Mouse (Mus musculus): ENCODE data around the gene Klf12. TPM values are rescaled to one million over a fixed set of nuclear protein-coding genes. Genes with fewer than 3 reads are reported as not detected.

The Klf12 gene
- total RNA-seq, 2 experiments from 2014 or later, result 12.2 to 14.5 TPM

DNA sequence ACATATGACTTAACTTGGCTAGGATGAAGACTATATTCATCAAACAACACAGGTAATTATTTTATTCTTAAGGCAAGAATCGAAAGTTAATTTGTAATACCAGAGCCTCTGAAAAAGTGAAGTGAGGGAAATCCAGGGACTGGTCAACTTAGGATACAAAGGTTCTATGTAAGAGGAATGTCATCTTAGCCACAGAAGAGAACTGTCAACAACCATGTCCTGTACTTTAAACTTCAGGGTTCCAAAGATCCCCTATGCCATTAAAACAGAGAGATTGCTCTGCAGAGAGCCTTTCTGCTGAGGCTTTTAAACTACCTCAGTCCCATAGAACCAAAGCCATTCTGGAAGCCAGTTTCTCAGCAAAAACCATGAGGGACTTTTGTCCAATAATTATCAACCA, 144.1 kb downstream of the Klf12 start:
- no peak for DNase-seq

DNA sequence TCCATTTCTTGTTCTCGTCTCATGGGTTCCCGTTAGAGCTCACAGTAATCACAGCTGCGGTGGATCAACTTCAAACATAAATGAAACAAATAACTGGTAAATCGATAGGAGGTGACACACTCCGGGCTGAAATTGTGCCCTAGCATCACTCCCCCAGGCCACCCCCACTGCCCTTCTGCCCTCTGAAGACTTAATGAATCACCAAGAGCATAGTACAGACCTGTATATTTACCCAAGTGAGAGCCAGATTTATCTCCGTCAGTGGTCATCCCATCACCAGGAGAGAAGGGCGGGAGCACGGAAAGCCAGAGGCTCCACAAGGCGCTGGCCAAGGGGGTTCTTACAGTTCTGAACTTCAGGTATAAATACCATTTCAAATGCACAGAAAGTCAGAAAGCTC, 150.2 kb downstream of the Klf12 start:
- no peak for DNase-seq

DNA sequence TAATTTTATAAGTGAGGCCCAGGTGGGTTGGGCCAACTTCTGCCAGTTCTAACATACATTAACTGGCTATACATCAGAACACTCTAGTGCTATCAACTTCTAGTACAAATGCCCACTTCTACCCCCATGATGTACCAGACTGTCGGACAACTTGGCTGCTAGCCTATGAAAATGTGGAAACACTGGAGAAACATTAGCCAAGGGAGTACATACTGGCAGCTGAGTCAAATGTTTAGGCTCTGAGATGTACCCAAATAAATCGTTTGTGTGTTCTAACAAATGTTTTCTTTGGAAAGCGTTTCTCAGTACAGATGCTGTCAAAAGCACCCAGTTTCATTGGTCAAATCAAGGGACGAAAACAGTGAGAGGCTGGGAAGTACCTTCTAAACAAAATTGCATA, 152.0 kb downstream of the Klf12 start:
- no peak for DNase-seq

DNA sequence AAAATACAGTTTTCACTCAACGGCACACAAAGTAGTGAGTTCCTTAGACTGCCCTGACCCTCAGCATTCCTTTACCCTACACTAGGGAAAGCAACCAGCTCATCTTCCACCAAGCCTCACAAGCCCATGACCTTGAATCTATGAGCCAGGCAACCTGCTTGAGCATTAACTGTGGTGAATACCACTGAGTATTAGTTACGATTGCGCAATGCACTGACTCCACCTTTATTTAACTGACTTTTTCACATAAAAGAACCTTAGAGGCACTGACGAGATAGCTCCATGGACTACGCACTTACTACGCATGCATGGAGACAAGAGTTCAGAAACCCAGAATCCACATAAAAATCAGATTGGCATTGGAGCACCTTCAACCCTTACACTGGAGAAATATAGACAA, 158.4 kb downstream of the Klf12 start:
- DNase-seq, result no peak

DNA sequence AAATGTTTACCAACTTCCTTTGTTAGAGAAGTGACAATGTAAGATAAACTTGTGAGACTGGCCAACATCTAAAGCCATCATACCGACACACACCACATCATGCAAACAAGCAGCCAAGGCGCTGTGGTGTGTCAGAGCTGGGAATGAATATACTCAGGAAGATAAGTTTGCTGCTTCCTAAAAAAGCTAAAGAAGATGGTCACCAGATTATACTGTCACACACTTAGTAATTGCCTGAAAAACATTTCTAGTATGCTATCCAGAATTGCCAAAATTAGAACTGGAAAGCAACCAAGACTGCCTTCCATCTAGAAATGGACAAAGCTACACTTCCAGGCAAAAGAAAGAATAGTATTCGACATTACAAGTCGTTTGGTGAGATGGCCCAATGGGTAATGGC, 163.4 kb downstream of the Klf12 start:
- no peak for DNase-seq

DNA sequence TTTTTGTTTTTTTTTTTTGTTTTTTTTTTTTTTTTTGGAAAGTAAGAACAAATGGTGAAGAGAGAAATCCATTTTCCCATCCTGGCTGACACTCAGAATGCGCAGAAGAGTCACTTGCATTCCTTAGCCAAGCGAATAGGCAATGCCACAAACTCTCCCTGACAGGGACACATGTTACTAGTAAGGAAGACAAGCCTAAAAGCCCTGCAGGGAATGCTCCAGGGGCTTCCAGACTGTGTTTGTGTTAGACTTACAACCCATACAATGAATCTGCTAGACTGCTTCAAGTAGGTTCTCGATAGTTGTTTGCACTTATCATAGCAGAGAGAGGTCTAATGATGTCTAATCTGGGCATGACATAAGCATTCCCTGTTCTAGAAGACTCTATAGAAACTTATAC, 164.6 kb downstream of the Klf12 start:
- DNase-seq, result no peak

DNA sequence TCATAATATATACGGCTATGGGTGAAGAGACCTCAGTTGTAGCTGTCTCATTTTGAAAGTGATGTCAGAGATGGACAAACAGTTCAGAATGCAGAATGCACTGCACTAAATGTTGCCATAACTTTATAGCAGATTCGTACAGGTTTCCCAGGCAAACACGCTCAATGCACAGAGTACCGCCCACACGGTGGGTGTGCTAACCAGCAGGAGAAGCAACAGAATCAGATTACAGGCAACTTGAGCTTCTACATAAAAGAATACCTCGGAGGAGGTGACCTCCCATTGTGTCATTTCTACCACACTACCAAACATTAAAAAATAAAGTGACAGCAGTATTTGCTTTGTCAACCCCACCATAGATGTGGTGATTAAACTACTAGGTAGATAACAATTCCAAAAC, 171.1 kb downstream of the Klf12 start:
- no peak for DNase-seq

DNA sequence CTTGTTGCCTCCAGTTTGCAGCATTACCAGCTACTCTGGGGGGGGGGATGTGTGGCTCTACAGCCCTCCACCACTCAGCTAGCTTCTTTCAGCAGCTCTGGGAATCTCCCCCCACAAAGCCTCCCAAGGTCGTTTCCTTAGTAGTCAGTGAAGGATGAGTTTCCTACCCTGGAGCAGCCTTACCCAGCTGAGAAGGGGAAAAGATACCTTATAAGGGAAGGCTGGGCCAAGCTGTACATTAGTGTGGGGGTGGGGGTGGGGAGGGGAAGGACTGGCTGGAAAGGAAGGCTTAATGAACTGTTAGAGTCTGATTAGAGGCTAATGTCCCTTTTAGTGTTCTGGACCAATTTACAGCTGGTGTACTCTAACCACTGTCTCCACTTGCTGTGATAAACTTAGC, 172.7 kb downstream of the Klf12 start:
- no peak for DNase-seq

DNA sequence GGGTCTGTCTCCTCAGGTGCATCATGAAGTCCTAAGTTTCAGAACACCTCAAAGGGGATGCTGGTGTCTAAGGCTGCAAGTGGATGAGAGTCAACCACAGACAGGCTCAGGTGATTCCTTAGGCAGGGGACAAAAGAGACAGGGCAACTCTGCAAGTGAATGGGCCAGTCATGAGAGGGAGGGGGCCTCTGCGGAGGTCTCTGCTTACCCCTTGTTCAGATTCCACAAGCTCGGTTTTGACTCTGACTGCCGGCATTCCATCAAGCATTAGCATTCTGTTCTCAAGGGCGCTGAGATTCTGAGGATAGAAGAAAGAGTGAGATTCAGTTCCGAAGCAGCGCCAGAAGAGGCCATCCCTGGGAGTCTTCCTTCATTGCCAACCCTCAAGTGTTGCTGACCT, 174.9 kb downstream of the Klf12 start:
- DNase-seq, result no peak

DNA sequence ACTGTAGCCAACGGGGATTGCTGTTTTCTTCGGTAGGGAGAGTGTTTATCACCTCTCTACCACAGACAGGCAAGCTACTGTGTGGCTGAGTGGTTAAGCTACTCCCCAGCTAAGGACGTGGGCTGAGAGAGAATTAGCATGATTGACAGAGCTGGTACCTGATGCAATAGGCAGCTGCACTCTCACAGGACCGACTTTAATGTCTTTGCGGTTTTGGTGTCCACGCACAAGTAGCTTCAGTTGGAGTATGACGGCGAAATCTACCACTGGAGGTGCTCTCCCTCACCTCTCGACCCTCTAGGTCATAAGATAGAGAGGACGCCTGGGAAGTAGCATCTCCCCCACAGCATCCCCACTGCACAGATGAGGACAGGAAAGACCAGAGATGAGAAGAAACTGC, 178.9 kb downstream of the Klf12 start:
- DNase-seq, result no peak

DNA sequence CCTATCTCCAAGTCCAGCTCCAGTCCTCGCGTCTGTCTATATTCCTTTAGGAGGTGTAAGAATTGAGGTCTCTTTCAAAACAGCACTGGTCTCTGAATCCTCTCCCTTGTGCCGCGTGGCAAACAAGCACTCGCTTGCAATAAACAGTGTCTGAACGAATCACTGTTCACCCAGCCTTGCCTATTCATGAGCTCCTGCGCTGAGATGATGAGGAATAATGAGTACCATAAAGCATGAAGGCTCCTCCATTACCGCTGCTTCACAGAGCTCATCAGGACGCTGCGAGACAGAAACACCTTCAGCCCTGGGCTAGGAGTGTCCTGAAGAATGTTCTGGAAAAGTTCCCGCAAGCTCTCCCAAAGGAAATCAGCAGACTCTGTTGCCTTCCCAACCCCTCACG, 179.7 kb downstream of the Klf12 start:
- no peak for DNase-seq

DNA sequence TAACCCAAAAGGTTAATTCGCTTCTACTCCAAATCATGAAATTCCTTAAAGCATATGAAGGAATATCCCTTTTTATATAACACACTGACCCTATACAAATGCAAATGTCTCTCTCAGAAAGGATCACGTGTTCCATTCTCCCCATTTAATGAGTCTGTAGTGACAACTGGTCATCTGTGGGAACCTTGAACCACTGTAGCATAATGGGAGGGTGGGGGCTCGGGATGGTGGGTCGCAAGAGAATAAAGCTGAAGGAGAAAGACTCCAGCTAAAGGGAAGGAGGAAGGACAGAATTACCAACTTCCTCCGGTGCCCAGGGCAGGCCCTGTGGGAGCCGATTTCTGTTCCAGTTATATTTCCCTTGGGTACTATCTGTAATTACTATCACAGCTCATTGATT, 180.7 kb downstream of the Klf12 start:
- DNase-seq, result no peak

DNA sequence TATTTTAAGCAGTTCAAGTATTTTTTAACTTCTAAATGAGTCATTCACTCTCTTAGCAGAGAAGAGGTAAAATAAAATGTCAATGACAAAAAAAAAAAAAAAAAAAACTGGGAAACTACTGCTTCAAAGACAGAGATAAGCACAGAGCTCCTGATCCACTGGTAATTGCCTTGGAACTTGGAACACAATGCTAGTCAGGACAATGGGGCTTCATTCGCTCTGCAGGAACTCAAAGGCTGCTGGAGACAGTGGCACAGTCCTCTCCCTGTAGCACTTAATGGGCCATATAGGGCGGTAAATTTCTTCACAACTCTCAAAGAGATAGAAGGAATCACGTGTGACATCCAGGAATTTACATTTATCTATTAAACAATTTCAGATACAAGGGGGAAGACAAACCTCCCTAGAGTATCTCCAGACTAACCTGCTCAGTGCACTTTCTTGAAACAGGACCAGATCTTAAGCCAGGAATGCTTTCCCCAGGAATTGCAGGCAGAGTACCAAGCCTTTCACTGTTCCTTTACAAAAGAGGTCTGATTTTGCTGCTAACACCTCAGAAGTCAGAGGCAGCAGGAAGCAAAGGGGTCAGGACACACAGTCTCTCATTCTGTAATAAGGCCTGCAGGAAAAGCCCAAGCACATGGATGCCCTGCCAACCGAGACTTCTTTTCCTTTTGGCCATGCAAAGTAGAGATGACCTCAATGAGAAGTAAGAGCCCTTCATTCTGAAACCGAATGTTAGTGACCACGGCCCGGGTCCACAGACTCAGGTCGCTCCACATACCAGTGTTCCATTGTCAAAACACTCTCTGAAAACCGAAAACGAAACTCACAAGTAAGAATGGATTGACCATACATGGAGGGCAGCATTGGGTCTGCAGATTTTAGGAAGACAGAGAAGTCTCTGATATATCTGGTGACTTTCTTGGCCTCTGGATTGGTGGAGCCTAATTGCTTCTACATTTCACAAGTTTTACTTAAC, 187.0 kb downstream of the Klf12 start:
- no peak for DNase-seq

DNA sequence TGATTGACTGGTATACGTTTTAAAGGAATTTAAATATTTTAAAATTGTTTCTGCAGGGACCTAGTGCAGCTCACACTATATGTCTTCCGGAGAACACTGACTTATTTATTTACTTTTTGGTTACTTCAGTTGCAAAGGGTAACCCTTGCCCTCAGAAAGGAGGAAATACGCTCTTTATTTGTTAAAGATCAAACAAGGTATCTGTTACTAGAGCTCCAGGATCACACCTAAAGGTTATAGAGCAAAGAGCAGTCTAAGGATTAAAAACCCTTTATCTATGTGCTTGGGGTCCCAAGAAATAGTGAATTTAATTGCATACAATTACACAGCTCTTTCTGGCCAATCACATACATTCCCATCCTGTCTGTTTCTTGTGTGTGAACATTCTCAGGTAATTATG, 188.7 kb downstream of the Klf12 start:
- DNase-seq, result no peak

DNA sequence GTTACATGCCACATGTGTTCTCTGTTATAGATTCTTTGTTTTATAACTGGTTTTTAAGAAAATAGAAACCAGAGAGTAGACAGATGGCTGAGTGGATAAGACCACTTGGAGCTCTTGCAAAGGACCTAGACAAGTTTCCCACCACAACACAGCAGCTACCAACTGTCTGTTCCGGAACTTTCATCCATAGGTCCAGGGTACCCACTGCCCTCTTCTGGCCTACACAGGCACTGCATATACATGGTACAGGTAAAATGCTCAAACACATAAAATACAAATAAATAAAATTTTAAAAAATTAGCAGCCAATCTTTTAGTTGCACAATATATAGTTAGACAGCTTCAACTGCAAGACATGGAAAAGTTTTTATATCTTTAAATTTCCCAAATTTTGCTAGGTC, 194.0 kb downstream of the Klf12 start:
- DNase-seq, result no peak

DNA sequence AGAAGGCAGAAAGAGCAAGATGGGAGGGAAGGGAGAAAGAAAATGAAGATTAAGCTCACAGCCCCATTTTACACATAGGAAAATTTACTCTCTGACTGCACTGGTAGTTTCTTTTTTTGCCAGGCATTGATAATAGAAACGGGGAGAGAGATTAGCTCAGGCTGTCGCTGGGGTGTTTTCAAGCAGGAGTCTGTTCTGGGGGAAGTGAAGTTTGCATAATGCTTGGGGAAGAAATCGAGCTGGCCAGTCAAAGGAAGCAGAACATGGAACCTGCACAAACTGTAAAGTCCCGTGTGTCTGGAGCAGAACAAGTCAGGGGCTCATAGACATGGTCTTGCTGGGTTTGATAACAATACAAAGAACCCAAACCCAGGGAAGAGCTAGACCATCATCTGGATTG, 204.9 kb downstream of the Klf12 start:
- no peak for DNase-seq

DNA sequence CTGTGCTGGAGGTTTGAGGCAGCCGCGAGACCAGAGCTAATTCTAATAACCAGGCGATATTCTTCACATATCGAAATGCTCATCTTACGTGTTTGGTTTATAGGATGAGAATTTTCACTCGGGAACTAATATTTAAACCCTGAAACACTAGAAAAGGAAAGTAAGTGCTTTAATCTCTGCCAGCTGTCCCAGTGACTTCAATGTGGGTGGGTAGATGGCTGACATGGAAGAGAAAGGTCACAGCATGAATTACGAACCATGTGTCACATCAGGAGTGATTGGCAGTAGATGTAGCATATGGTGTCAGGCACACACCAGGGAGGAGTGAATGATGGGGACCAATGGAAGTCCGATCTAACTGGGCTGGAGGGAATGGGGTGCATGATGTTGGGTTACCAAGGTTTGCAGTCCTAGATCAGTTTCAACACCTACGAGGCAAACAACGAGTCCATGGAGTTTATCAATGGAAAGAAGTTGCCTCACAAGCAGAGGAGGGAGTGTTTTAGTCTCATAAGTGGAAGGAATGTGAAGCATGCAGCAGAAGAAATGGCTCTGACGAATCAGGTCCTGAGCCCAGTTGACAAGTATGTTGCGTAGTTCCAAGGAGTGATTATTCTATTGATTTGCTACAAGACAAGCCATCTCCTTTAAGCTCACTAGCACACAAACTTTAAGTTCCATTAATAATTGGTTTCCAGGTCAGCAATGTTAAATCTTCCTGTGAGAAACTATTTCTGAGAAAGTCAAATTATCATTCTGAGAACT, 211.9 kb downstream of the Klf12 start:
- no peak for DNase-seq

DNA sequence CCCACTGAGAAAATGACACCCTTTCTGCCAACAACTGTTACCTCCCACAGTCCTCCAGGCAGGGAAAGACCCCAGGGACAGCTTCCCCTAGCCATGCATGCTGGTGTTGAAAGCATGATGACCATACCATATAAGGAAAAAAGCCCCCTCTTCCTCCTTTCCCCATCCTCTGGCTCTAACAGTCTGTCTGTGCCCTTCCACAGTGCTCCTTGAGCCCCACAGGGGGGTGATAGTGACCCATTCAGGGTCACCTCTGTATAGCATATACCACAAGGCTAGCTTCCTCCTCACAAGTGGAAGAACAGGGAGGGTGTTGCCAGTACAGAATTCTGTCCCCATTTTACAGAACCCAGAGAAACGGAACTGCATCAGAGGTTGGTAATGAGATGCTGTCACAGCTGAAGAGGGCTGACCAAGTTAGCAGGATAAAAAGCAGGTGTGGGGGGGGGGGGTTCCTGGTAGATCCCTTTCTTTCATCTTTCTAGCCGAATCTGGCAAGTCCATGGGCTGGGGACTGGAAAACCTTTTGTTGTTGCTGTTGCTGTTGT, 214.9 kb downstream of the Klf12 start:
- no peak for DNase-seq

DNA sequence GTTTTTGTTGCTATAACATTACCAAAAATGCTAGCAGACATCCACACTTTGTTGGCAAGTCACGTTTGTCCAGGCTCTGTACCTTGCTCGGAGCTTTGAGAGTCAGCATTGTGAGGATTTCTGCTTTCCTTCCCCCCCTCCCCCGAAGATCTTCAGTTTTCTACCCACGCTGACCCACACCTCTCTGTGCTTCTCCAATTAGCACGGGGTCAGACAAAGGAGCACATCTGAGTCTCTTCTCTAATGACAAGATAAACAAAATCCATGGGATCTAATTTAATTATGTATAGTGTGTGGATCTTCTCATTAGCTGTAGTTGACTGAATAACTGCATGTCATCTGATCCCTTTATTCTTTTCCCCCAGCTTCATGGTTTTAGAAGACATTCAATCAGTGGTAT, 215.8 kb downstream of the Klf12 start:
- no peak for DNase-seq

DNA sequence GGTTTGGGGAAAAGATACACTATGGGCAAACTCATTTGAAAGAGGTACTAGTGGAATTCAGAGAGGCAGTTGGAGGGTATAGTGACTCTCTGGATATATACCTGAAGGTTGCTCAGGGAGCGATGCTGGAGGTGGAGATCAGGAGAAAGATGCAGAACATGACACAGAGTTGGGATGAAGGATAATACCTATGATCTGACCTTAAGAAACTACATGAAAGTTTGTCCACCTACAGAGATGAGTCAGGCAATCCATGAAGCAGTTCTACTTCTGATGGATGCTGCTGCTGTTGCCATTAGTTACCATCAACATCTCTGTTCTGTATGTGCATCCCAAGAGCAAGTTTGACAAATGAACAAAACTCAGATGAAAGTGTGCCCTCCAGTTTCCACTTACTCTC, 222.0 kb downstream of the Klf12 start:
- DNase-seq, result no peak

DNA sequence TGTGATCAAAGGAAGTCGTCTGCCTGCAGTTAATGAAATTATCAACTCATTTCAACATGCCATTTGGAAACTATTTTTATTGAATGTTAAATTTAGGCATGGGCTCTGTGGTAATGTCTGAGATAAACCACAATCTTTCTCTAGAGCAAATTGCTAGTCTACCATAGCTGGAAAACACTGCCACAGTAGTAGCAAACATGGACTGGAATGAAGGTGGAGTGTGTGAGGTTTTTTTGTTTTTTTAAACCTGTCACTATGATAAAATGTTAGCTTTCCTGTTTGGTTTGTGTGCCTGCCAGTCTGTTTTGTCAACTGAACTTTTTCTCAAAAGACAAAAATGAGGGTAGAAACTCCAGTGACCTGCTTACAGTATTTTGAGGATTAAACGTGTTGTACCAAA, 230.3 kb downstream of the Klf12 start:
- no peak for DNase-seq

DNA sequence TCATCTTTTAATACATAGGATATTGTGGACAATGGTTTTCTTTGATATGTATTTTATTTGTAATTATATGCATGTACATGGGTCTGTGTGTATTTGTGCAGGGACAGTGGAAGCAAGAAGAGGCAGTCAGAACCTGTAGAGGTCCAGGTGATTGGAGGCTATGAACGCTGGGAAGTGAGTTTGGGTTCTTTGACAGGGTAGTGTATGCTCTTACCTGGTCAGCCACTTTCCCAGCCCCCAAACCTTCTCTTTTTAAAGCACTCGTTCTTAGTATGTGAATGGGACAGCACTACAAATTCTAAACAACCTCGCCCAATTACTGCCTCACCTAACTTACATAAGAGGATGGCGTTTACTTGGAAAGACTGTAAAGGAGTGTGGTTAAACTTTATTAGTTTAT, 231.0 kb downstream of the Klf12 start:
- no peak for DNase-seq

DNA sequence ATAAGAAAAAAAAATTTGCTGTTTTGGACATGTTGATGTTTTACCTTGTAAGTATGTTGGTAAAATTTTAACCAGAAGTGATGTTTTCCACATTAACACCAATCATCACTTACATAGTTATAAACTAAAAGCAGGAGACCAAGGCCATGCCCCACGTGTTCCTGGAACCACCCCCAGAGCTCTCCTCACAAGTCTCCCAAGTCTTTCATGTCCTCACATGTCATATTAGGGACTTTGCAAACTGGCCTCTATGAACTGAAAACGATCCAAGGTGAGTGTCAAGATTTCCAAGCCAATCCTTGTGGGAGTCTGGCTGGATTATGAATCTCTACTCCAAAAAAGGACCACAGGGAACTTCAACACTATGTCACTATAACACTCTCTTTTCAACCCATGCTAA, 231.6 kb downstream of the Klf12 start:
- DNase-seq, result no peak

Data from gastrocnemius, postnatal 25 days (tissue).